Mouse (Mus musculus) stomach, embryonic 16.5 days (tissue): ENCODE measurements around the gene Phykpl. TPM values are rescaled to one million over a fixed set of nuclear protein-coding genes. Genes with fewer than 3 reads are reported as not detected.

Experiments used
- ATAC-seq: fragments of 200-750 bp; cut with Nextera tagmentation; 2 replicates; pipeline ENCODE4 v1.8.0; 2017; ENCODE audit warnings: moderate number of reproducible peaks, moderate TSS enrichment; ENCODE audit not compliant: insufficient read depth, low FRiP score
- H3K27ac ChIP-seq: fragments of 300-500 bp; sonication (generic); 2 replicates; pipeline ENCODE4 v1.5.1; 2014; ENCODE audit warnings: low read length
- H3K27me3 ChIP-seq: fragments of 300-500 bp; sonication (generic); 2 replicates; pipeline ENCODE4 v1.6.1; 2014; ENCODE audit warnings: low read length, control low read depth, mixed read lengths; ENCODE audit not compliant: control insufficient read depth, insufficient read depth
- H3K36me3 ChIP-seq: fragments of 300-500 bp; sonication (generic); 2 replicates; pipeline ENCODE4 v1.6.1; 2014; ENCODE audit warnings: low read length; ENCODE audit not compliant: control insufficient read depth, insufficient read depth
- H3K4me1 ChIP-seq: fragments of 300-500 bp; sonication (generic); 2 replicates; pipeline ENCODE4 v1.6.1; 2014; ENCODE audit warnings: low read length, control low read depth, mixed read lengths; ENCODE audit not compliant: control insufficient read depth, insufficient read depth
- H3K4me2 ChIP-seq: fragments of 300-500 bp; sonication (generic); 2 replicates; pipeline ENCODE4 v1.6.1; 2014; ENCODE audit warnings: low read depth, low read length, mixed read lengths
- H3K4me3 ChIP-seq: fragments of 300-500 bp; sonication (generic); replicated peaks from 2 replicates; pipeline ENCODE4 v1.5.1; 2014; ENCODE audit warnings: mild to moderate bottlenecking, low read length
- H3K9ac ChIP-seq: fragments of 300-500 bp; sonication (generic); 2 replicates; pipeline ENCODE4 v1.6.1; 2014; ENCODE audit warnings: low read length
- H3K9me3 ChIP-seq: fragments of 300-500 bp; sonication (generic); replicated peaks from 2 replicates; pipeline ENCODE4 v1.6.1; 2016; ENCODE audit warnings: low read length, control low read depth; ENCODE audit not compliant: control insufficient read depth
- WGBS: fragments of 180-500 bp; shearing (Covaris S2); extraction: QIAGEN DNeasy Blood & Tissue Kit; methylation state at CpG from one replicate; pipeline ENCODE4 v1.1.7; 2014; 5-methylcytosine and 5-hydroxymethylcytosine counted together
- polyA plus RNA-seq: library from polyadenylated mRNA; unstranded; fragments of >200 nt; fragmentation: Nextera tagmentation; extraction: Ambion mirVana; gene quantifications from 2 replicates; pipeline ENCODE4 v1.2.1, GENCODE M21; 2015

Phykpl gene
- polyA plus RNA-seq, 1 experiment from 2014 or later = 20.1 TPM

DNA sequence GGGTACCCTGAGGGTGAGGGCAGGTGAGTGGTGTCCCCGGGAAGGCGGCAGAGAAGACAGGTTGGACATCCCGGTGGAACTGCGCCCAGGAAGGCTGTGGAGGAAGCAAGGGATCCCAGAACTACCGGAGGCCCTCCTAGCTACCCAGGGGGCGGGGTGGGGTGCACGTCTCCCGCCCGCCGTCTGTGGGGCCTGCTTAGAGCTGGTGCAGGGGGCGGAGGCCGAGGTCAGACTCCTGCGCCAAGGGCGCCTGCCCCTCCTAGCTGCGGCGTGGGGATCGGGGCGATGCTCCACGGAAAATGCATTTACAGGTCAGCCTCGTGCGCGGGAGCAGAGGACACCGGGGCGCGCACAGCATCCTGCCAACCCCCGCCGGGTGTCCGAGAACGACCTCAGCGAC, 65.7 kb downstream of the Phykpl start:
- Histone ChIP-seq H3K4me2 (peak overlapping the region; percentile 90), H3K9ac (peak overlapping the region; percentile 85), H3K9me3 (no peaks in the 10 kb centered on the region), H3K4me1 (peaks cover 23% of the 10 kb centered on the region), H3K27me3 (no peaks in the 10 kb centered on the region), H3K4me3 (peak overlapping the region; percentile 73), H3K36me3 (no peaks in the 10 kb centered on the region), H3K27ac (peak overlapping the region; percentile 94)
- WGBS = under 1% methylated on average over 30 of the region's 30 CpGs
- ATAC-seq = no peak

DNA sequence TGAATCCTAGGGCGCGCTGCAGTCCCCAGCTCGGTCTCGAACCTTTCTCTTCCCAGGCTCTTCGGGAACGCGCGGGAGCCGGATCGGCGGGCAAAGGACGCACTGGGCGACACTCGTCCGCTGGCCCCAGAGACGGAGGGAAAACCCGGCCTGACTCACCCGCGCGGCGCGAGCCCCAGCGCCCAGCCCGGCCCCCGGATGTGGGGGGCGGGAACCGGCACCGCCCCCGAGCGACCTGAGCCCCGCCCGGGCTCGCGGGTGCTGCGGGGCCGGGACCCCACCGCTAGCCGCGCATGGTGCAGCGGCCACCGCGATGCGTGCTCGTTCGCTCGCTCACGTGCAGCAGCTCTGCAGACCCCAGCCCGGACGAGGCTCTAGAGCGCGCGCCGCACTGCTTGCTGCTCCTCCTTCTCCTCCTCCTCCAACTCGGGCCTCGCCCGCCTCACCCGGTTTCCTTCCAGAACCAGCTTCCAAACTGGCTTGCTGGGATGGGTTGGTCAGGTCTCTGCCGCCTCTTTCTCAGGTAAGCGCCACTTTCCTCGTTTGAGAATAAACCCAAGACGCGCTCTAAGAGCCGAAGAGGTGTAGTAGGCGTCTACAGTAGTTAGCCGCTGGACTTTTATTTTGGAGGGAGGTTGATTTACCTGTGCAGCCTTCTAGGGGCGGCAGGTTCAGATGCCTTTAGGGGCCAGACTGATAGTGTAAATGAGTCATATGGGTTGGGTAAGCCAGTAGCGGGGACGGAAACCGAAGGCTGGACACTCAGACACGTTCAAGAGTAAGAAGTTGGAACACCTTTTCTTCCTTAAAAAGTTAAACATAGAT, 66.3 kb downstream of the Phykpl start, which contains the start of the genes N4bp3 and D930048N14Rik:
N4bp3 (minus strand) TSS at position 152 of the 825 bp plus-strand sequence.
D930048N14Rik (plus strand) TSS at position 264 of the 825 bp plus-strand sequence.
- Histone ChIP-seq H3K9me3 (no peaks in the 10 kb centered on the region), H3K9ac (peak within 1 kb of the TSS; percentile 85), H3K4me2 (peak within 1 kb of the TSS; percentile 90), H3K27ac (peak within 1 kb of the TSS; percentile 94), H3K4me1 (peaks cover 21% of the 10 kb centered on the region), H3K4me3 (peak within 1 kb of the TSS; percentile 73), H3K27me3 (no peaks in the 10 kb centered on the region), H3K36me3 (no peaks in the 10 kb centered on the region)
- 1% methylated on average over 56 of the region's 70 CpGs for WGBS
- peak; percentile 83 for ATAC-seq

- H3K27ac ChIP-seq = no peak overlapping the region
- no peak overlapping the region for H3K9ac ChIP-seq
- H3K9me3 ChIP-seq = no peaks in the 10 kb centered on the region
- H3K36me3 ChIP-seq = no peaks in the 10 kb centered on the region
- H3K4me1 ChIP-seq = peaks cover 13% of the 10 kb centered on the region
- H3K4me2 ChIP-seq = no peak overlapping the region
- no peak overlapping the region for H3K4me3 ChIP-seq
- no peak for ATAC-seq
- H3K27me3 ChIP-seq = no peaks in the 10 kb centered on the region
- WGBS = 89% methylated on average over 4 of the region's 4 CpGs
These were observed 68.4 kb downstream of the Phykpl start for GRCm38 (mm10) chr11:51652889-51653418.

GRCm38 (mm10) chr11:51653736-51654135, 69.2 kb downstream of the Phykpl start:
- Histone ChIP-seq H3K4me3 (no peak overlapping the region), H3K36me3 (no peaks in the 10 kb centered on the region), H3K9ac (no peak overlapping the region), H3K27ac (no peak overlapping the region; the same call in 1 of the 2 replicates), H3K9me3 (no peaks in the 10 kb centered on the region), H3K4me1 (peaks cover 11% of the 10 kb centered on the region), H3K27me3 (no peaks in the 10 kb centered on the region), H3K4me2 (no peak overlapping the region)
- ATAC-seq = no peak
- 80% methylated on average over 6 of the region's 6 CpGs for WGBS

Other genes with a start within 250 kb of the Phykpl start
- 201 and 238 TPM in 2 replicates for gene Hnrnpab, start 22.1 kb downstream of the Phykpl start, polyA plus RNA-seq
- gene Nhp2, start 35.0 kb downstream of the Phykpl start, polyA plus RNA-seq = 133 and 138 TPM in 2 replicates
- 40.0 and 41.3 TPM in 2 replicates for gene Rmnd5b, start 51.1 kb downstream of the Phykpl start, polyA plus RNA-seq
- 20.7 and 21.0 TPM in 2 replicates for gene N4bp3, start 66.1 kb downstream of the Phykpl start, polyA plus RNA-seq
- 5.9 and 6.4 TPM in 2 replicates for gene D930048N14Rik, start 66.2 kb downstream of the Phykpl start, polyA plus RNA-seq
- gene 0610009B22Rik, start 104.1 kb downstream of the Phykpl start, polyA plus RNA-seq = 89.5 and 93.1 TPM in 2 replicates
- gene Sec24a, start 178.9 kb downstream of the Phykpl start, polyA plus RNA-seq = 15.9 and 16.5 TPM in 2 replicates
- gene Sar1b, start 178.9 kb downstream of the Phykpl start, polyA plus RNA-seq = 125 and 126 TPM in 2 replicates